Mouse (Mus musculus): Measurements from ENCODE around the gene St6galnac4.
A peak's percentile ranks its signal among the peaks of the same experiment; 100 is the strongest.

DNA sequence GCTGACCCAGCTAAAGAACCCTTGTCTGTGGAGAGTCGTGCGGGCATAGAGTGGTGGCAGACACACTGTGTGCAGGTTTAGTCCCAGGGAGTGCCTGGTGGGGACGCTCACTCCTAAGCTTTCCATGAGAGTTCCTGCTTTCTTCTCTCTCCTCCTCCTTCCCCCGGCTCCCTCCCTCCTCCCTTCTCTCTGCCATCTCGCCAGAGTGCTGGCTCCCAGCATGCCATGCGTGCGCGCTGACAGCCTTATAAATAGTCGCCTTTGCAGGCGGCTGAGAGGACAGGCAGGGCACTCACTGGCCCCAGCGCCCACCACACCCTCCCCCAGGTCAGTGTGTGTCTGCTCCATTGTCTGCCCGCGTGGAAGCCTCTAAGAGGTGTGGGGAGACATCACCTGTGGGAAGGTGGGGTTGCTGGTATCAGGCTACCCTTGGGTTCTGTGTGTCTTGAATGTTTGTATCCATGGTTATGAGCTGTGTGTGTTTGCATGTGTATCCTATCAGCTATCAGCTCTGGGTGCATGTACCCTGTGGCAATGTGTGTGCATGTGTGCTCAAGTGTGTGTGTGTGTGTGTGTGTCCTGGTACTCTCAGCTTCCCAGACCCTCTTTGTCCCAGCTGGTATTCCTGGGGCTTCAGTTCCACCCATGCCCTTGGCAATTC is 38.4 kb downstream of the St6galnac4 start:
- 0 out of 2 replicates have a peak, but pooled peaks have one; percentile 5 for TF ChIP-seq CTCF (IDR thresholded peaks at IDR 0.05; ENCODE audit: borderline replicate concordance, extremely low read depth, insufficient read depth, insufficient read length)
- peak; percentile 79; the same call in 1 of the 2 replicates for TF ChIP-seq POLR2A (IDR thresholded peaks at IDR 0.05; ENCODE audit: borderline replicate concordance, extremely low read depth, insufficient read depth, insufficient read length, poor library complexity, severe bottlenecking)
